8 mouse cellular contexts compared by ENCODE assay signal in the genomic region with DNA sequence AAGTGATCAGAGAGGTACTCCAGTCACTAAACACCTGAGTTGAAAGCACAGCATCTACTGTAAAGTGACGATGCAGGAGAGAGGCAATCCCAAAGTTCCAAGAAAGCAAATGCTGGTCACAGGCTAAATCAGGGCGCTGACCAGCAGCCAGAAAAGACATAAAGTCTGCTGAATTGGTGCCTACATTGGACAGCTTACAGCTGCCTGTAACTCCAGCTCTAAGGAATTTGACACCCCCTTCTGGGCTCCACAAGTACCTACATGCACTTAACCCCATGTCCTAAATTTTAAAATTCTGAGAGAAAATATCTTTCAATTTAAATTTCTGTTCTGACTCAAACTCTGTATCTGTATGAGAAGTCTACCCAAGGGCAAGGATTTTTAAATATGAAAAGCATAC. TPM values are rescaled to one million over a fixed set of nuclear protein-coding genes. Genes with fewer than 3 reads are reported as not detected.
A peak's percentile ranks its signal among the peaks of the same experiment; 100 is the strongest.
DNase-seq lines count a peak whose midpoint lies in the region; ATAC-seq and TF ChIP-seq lines count a peak whose summit lies in the region.

No protein-coding gene starts in this region.

- peak overlapping the region; percentile 26; the same call in 1 of the 2 replicates for H3K9ac ChIP-seq in lung, embryonic 15.5 days
- no peak overlapping the region for H3K9ac ChIP-seq in limb, embryonic 14.5 days (ENCODE audit: low read depth, low read length, severe bottlenecking)
- H3K9ac ChIP-seq in stomach, embryonic 15.5 days, result no peak overlapping the region

- no peaks in the 10 kb centered on the region for H3K9me3 ChIP-seq in lung, embryonic 15.5 days
- H3K9me3 ChIP-seq in limb, embryonic 14.5 days (ENCODE audit: control insufficient read depth, low read length), result no peaks in the 10 kb centered on the region
- H3K9me3 ChIP-seq in stomach, embryonic 15.5 days, result no peaks in the 10 kb centered on the region

- peak overlapping the region; percentile 78 for H3K4me2 ChIP-seq in lung, embryonic 15.5 days
- H3K4me2 ChIP-seq in limb, embryonic 14.5 days (replicated peaks; ENCODE audit: low read depth, low read length, severe bottlenecking), result peak overlapping the region; percentile 87
- H3K4me2 ChIP-seq in stomach, embryonic 15.5 days, result peak overlapping the region; percentile 79

- no peak for TF ChIP-seq CTCF in embryonic fibroblast, embryonic 13.5 days (IDR thresholded peaks at IDR 0.05; ENCODE audit: borderline replicate concordance, insufficient read depth, low read length)

- no peak for ATAC-seq in lung, embryonic 15.5 days (ENCODE audit: borderline replicate concordance, extremely low read depth, low FRiP score, low TSS enrichment)
- no peak for ATAC-seq in limb, embryonic 14.5 days (ENCODE audit: low FRiP score, low read depth)
- no peak for ATAC-seq in stomach, embryonic 15.5 days (ENCODE audit: insufficient read depth, low FRiP score, low read depth)

- TF ChIP-seq POLR2A in embryonic fibroblast, embryonic 13.5 days (IDR thresholded peaks at IDR 0.05; ENCODE audit: low read depth, low read length), result no peak
- TF ChIP-seq POLR2A in limb, embryonic 14.5 days (IDR thresholded peaks at IDR 0.05; ENCODE audit: borderline replicate concordance, extremely low read depth, insufficient read depth, insufficient read length), result no peak

- H3K4me1 ChIP-seq in lung, embryonic 15.5 days, result peaks cover 22% of the 10 kb centered on the region
- no peaks in the 10 kb centered on the region; the same call in 1 of the 2 replicates for H3K4me1 ChIP-seq in embryonic fibroblast, embryonic 13.5 days (ENCODE audit: control insufficient read depth, insufficient read depth, low read length)
- H3K4me1 ChIP-seq in limb, embryonic 14.5 days (ENCODE audit: control insufficient read depth, insufficient read depth, low read length), result peaks cover 9% of the 10 kb centered on the region
- H3K4me1 ChIP-seq in stomach, embryonic 15.5 days, result peaks cover 13% of the 10 kb centered on the region

- intact Hi-C loops in left cerebral cortex, postnatal 25 days (cut with DNase I), result loop anchor here (2.0 to 10.0 kb wide), 5 partner anchors 93 to 395 kb away; no protein-coding TSS in a partner anchor

- peak overlapping the region; percentile 99 for H3K4me3 ChIP-seq in lung, embryonic 15.5 days
- peak overlapping the region; percentile 17; the same call in 1 of the 2 replicates for H3K4me3 ChIP-seq in embryonic fibroblast, embryonic 13.5 days (ENCODE audit: insufficient read depth, low read length)
- peak overlapping the region; percentile 96; the same call in 1 of the 2 replicates for H3K4me3 ChIP-seq in limb, embryonic 14.5 days (replicated peaks; ENCODE audit: low read length)
- 0 out of 2 replicates have a peak overlapping the region, but pooled peaks have one; percentile 76 for H3K4me3 ChIP-seq in stomach, embryonic 15.5 days (replicated peaks)

- peaks cover 45% of the 10 kb centered on the region for H3K36me3 ChIP-seq in lung, embryonic 15.5 days
- H3K36me3 ChIP-seq in limb, embryonic 14.5 days (ENCODE audit: control insufficient read depth, insufficient read depth, low read length), result peaks cover 44% of the 10 kb centered on the region
- peaks cover 28% of the 10 kb centered on the region for H3K36me3 ChIP-seq in stomach, embryonic 15.5 days

- no peaks in the 10 kb centered on the region for H3K27me3 ChIP-seq in lung, embryonic 15.5 days
- H3K27me3 ChIP-seq in limb, embryonic 14.5 days (ENCODE audit: control insufficient read depth, insufficient read depth, low read length), result no peaks in the 10 kb centered on the region
- no peaks in the 10 kb centered on the region for H3K27me3 ChIP-seq in stomach, embryonic 15.5 days (replicated peaks)

- WGBS in lung, embryonic 15.5 days, result 59% methylated on average over 2 of the region's 2 CpGs
- whole genome bisulfite sequencing in limb, embryonic 14.5 days, result 67% methylated on average over 2 of the region's 2 CpGs
- WGBS in stomach, embryonic 15.5 days, result 75% methylated on average over 2 of the region's 2 CpGs

- no peak overlapping the region for H3K27ac ChIP-seq in lung, embryonic 15.5 days
- no peak overlapping the region for H3K27ac ChIP-seq in embryonic fibroblast, embryonic 13.5 days (ENCODE audit: insufficient read depth, low read length)
- no peak overlapping the region for H3K27ac ChIP-seq in limb, embryonic 14.5 days (replicated peaks; ENCODE audit: low read depth, low read length)
- no peak overlapping the region for H3K27ac ChIP-seq in stomach, embryonic 15.5 days

- DNase-seq in lung, postnatal 14 days, result no peak
- DNase-seq in limb, embryonic 14.5 days (ENCODE audit: low spot score), result no peak
- DNase-seq in spleen, postnatal 36 days (ENCODE audit: low spot score in 2 of 2), result no peak
- DNase-seq in left cerebral cortex, postnatal 25 days (ENCODE audit: low spot score in 2 of 2), result no peak
- no peak for DNase-seq in natural killer cell, adult 2 months (ENCODE audit: low spot score in 2 of 2)

RNA-seq across cellular contexts. Expression of a gene that starts 2.0 kb away (rescaled TPM):
- 66.8 and 74.2 TPM in 2 replicates for polyA plus RNA-seq in lung, embryonic 15.5 days (2015; fragmentation: Nextera tagmentation; extraction: Ambion mirVana)
- 44.8 and 55.2 TPM in 2 replicates for polyA plus RNA-seq in embryonic fibroblast, embryonic 13.5 days (2011; ENCODE audit: insufficient read length, low read depth, missing spikeins)
- polyA plus RNA-seq in limb, embryonic 14.5 days (2012; rRNA removed), result 51.2 and 73.6 TPM in 2 replicates
- polyA plus RNA-seq in limb, embryonic 14.5 days (2014; fragmentation: Nextera tagmentation; extraction: Ambion mirVana), result 77.7 and 81.9 TPM in 2 replicates
- 60.0 and 61.3 TPM in 2 replicates for polyA plus RNA-seq in stomach, embryonic 15.5 days (2015; fragmentation: Nextera tagmentation; extraction: Ambion mirVana)
- 10 to 100 TPM; 52.3 to 56.4 TPM for total RNA-seq in left cerebral cortex, postnatal 25 days (2021)

Comparison
In these comparisons a context has a peak if more than half of its experiments do, and no peak if none do; other contexts are left out.
1. H3K4me3 ChIP-seq: peak in every context shown above with its lines; median percentile 99 in lung, embryonic 15.5 days; 96 in limb, embryonic 14.5 days; 76 in stomach, embryonic 15.5 days; 17 in embryonic fibroblast, embryonic 13.5 days.